Mouse (Mus musculus) lung, postnatal 25 days (tissue): ENCODE results near the gene Alg1.
"Not testable (repeated sequence)": the region's sequence is repeated elsewhere in the genome, so short reads cannot be mapped to it uniquely, and the experiment has no call there.

Experiments
- DNase-seq: peaks from one replicate; pipeline ENCODE4 v3.0.0; 2022; ENCODE audit warnings: low spot score

Alg1 gene

GRCm38 (mm10) chr16:5233418-5234313 lies at the start of gene Alg1:
TSS of gene Alg1 (plus strand) at chr16:5233621.
- peak; percentile 96 for DNase-seq

- DNase-seq, result no peak
Observed at GRCm38 (mm10) chr16:5184101-5184500, 49.3 kb upstream of the Alg1 start.

GRCm38 (mm10) chr16:5184956-5185355 lies 48.5 kb upstream of the Alg1 start:
- no peak for DNase-seq

DNA sequence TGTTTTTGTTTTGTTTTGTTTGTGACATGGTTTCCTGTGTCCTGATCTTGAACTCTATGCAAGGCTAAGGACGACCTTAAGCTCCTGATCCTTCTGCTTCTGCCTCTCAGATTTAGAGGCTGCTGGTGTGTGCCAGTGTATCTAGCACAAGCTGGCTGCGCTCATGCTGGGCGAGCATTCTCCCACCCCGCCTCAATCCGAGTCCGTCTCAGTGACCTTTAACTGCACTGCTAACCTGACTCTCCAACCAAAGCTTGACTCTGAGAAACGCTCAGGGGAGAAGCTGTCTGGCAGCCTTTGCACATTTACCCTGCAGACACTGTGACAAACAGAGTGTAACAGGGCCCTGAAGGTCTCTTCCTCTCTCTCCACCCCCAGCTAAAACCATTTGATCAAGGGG lies 47.7 kb upstream of the Alg1 start:
- DNase-seq, result no peak

- DNase-seq, result no peak
Observed at GRCm38 (mm10) chr16:5186234-5186633, 47.2 kb upstream of the Alg1 start.

- DNase-seq, result peak; percentile 60
Observed at GRCm38 (mm10) chr16:5195080-5195479, 38.3 kb upstream of the Alg1 start.

GRCm38 (mm10) chr16:5202681-5203080 lies 30.7 kb upstream of the Alg1 start:
- DNase-seq, result peak; percentile 56

DNA sequence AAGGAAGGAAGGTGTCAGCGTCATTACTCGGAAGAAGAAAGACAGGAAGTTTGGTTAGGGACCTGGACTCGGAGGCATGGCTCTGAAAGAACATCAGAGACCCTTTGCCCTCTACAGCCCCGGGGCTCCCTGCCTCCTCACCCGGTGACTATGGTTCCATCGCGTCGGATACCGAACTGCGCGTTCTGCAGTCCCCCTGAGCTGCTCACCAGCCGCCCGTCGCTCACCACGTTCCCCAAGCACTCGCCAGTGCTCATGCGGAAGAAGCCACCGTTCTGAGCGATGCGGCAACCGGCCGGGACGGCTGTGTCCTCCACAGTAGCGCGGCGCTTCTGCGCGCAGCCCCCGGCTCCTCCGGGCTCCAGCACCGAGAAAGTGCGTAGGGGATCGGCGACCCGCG lies 30.2 kb upstream of the Alg1 start:
- DNase-seq, result peak; percentile 9

DNA sequence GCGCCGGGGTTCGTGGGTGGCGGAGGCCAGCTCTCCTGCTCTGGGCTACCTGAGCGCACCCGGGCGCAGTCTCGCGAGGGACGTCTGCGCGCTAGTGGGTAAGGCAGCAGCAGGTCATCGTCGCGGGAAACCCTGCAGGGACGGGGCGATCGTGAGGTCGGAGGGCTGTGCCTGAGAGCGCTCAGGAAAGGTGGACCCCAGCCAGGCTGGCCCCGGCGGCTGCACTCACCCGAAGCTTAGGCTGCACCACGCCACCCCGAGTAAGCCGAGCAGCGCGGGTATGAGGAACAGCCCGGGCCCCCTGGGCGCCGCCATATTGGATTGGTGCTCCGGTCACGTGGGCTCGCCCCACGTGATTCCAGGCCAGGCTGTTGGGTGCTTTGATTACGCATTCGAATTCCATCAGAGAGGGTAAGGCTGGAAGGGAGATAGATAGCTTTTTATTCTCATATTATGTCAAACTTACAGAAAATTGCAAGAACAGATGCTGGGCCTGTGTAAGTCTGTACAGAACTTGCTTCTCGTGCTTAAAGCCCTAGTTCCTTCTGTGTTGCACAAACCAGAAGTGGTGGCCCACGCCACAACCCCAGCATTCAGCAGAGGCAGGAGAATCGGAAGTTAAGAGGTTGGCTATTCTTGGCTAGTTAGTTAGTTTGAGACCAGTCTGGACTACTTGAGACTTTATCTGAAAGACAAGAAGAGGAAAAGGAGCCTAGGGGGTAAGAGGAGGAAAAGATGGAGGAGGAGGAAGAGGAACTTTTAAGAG lies 29.6 kb upstream of the Alg1 start, which contains the start of gene Nagpa:
Nagpa (minus strand) TSS at position 345 of the 766 bp plus-strand sequence.
- DNase-seq, result peak; percentile 80

DNA sequence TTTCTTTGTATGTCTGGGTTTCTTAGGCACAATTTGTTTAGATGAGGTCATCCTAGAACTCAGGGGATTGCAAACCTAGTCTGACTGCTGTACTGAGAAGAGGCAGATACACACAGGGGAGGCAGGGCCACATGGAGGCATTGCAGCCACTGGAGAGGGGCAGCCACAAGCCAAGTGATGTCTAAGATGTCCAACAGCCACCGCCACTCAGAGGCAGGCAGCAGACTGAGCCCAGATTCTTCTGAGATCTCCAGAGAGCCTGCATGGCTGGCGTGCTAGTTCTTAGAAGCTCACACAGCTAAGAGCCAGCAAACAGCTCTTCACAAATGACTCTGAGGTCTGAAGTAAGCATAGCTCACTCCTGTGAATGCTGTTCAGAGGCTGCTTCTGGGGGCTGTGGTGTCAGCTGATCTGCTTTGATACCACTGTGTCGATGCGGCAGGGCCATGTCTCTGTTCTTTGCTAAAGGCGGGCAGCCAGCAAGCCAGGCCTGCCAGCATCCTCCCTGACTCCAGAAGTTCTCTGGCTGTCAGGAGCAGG lies 27.9 kb upstream of the Alg1 start:
- no peak for DNase-seq

DNA sequence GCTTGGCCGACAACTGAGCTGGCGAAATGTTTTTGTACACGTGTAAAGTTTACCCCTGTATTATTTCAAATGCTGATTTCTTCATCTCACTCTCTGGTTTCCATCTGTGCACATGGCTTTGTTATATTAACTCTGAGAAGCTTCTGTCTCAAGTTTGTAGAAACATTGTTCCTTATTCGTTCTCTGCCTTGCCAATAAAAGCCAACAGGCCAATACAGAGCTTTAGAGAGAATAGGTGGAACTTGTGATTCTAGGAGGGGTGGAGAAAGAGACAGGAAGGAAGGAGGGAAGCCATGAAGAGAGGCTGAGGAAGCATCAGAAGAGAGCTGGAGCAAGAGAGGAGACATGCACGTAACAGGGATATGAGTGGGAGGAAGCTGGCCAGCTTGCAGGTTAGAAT lies 27.4 kb upstream of the Alg1 start:
- no peak for DNase-seq

DNA sequence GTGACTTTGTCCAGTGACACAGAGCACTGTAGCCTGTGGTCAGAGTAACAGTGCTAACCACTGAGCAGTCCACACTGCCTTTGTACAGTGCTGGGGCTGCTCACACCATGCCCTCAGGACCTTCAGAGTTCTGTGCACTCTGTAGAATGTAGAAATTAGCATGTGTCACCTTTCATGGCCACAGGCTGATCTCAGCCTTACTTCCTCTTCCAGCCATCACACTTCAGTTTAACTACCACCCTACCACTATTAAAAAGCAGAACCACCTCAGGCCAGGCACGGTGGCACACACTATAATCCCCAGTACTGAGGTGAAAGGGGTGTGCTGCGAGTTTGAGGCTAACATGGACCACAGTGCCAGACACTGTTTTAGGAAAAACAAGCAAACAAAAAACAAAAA lies 23.1 kb upstream of the Alg1 start:
- no peak for DNase-seq

DNA sequence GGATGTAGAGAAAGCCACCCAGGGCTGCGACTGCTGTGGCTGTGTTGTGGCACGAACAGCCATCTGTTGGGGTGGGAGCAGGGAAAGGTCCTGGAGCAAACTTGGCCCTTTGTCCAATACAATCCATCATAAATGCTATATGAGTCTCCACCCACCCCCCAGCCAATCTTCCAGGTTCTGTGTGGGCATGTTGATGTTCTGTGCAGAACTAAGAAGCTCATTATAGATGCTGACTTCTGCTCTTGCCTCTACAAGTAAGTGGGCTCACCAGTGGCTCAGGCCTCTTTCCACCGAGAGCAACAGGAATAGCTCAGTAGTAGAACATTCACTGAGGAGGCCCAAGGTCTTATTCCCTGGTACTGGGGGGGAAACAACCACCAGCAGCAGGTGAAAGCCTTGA lies 21.3 kb upstream of the Alg1 start:
- DNase-seq, result no peak

- no peak for DNase-seq
Observed at GRCm38 (mm10) chr16:5214126-5214525, 19.3 kb upstream of the Alg1 start.

GRCm38 (mm10) chr16:5216686-5217085 lies 16.7 kb upstream of the Alg1 start:
- no peak for DNase-seq

DNA sequence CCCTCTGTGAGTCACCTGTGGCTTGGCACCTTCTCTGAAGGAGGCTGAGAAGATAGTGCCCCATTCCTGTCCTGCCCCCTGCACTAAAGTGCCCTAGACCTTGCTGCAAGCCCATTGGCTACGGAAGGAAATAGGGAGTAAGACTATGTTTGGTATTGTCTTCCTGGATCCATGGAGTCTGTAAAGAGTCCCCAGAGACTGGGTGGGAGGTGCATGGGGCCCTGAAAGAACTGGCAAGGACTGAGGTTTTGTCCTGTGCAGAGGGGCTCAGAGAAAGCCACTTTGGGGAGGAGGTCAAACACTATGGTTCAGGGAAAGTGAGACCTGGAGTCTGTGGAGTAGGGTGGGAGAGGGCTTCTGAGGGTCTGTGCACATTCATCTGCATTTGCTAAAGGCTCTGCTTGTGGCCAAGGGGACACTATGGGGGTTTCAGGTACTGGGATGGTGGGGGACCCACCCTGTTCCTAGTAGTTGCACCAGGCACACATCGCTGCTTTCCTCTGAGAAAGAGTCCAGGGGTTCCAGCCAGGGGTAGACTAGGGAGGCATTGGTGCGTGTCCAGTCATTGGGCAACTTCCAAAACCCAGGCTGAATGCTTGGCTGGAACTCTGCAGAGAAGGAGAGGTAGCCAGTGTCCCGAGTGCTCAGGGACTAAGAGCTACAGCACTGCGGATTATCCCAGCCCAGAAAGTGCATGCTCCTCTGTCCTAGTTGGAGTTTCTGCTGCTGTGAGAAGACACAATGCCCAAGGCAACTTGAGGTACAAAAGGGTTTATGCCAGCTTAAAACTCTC lies 15.9 kb upstream of the Alg1 start:
- DNase-seq, result no peak

- peak; percentile 35 for DNase-seq
Observed at GRCm38 (mm10) chr16:5221403-5221802, 12.0 kb upstream of the Alg1 start.

DNA sequence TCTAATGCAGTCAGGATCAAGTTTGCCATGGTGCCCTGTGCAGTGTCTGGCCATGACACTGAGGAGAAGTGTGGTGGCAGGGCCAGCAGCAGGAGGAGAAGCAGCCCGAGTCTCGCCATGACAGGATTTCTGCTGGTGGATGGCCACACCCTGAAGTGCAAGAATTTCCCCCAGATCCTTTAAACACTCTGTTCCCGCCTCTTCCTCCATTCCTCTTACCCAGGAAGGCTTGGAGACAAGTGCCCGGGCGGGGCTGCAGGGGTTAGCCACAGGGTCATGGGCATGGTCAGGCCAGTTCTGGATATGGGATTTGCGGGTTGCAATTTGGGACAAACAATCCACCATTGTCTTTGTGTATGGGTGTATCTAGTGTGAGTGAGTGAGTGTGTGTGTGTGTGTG lies 11.3 kb upstream of the Alg1 start, which contains the start of gene AU021092:
AU021092 (minus strand) TSS at position 160 of the 400 bp plus-strand sequence.
- peak; percentile 68 for DNase-seq

- DNase-seq, result peak; percentile 43
Observed at GRCm38 (mm10) chr16:5226534-5226933, 6.9 kb upstream of the Alg1 start.

DNA sequence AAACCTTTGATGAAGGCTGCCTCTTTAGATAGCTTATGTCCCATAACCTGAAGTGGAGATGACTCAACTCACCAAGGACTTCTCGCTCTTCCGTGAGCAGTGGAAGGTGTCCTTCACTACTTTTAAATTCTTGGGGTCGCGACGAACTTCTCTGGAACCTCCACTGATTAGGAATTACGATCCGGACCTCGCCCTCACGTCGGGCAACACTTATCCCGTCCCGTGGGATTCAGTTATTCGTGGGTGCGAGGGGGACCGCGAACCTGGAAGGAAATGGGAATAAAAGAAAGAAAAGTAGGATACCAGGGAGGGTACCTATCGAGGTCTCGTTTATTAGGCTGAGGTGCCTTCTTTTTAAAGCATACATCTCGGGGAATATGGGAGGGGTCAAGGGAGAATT lies 5.9 kb upstream of the Alg1 start:
- DNase-seq, result not testable (repeated sequence)

DNA sequence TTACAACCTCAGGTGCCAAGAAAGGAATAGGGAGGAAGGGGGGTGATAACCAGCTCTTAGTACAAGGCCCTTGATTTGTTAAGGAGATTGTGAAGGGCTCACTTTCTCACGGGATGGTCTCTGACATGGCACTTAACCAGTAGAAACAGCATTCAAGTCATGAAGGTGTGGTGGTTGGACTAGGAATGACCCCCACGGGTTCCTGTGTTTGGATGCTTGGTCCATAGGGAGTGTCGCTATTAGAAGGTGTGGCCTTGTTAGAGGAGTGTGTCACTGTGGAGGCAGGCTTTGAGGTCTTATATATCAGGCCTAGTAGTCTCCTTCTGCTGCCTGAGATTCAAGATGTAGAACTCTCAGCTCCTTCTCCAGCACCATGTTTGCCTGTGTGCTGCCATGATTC lies 5.3 kb upstream of the Alg1 start:
- not testable (repeated sequence) for DNase-seq

DNA sequence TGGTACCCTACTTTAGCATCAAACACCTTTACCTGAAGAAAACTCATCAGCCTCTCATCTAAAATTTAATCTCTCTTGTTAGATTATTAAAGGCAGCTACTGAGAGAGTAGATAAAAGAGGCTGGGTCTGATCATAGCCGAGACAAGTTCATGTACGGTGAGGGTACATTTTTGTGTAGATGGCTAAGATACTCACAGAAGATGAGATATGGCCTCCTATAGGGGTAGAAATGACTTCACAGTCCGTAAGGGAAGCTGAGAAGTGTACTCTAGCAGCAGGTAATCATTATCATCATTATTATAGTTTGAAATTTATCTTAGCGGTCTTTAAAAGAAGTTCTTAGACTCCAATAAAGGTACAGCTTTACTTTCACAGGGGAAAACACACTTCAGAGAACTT lies 439 bp upstream of the Alg1 start:
- no peak for DNase-seq
